Mouse (Mus musculus) gastrocnemius, postnatal 36 days (tissue): Measurements from ENCODE around the gene Dpp9. TPM values are rescaled to one million over a fixed set of nuclear protein-coding genes. Genes with fewer than 3 reads are reported as not detected.

Experiments used
- DNase-seq, 2 experiments: peaks; one replicate each; pipeline ENCODE4 v3.0.0; 2022
- intact Hi-C: fragments of 180-260 bp; cut with DNase I; formaldehyde crosslinking; loops from one replicate; pipeline ENCODE4 v1.15.1; 2025
- total RNA-seq, 2 experiments: library from RNA; stranded (reverse); gene quantifications; 2 replicates each; pipeline ENCODE4 v1.2.3; 2021

Gene Dpp9
- total RNA-seq, 2 experiments from 2014 or later, result 31.6 to 32.2 TPM

DNA sequence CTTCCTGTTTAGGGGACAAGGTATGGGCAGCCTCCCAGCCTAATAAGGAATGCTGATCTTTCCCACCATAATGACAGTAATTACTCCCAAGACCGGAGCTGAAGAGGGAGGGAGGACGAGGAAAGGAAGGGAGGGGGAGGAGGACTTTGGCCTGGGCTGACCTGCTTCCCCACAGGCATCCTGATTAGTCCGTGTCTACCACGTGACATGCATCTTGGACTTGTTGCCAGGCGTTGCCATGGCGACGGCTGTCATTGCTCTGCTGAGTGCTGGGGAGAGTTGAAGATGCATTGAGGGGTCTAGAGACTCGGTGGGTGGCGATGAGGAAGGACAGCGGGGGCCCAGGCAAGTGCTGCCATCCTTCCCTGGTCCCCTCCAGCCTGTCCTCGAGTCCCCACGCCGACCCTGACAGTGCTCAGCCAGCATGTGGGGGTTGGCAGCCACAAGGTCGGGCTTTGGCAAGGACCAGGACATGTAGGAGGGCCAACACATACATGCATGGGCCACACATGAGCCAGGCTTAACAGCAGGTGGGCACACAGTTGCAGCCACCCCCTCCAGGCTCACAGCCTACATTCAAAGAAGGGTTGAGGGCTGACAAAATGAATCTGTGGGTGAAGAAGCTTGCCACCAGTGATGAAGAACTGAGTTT lies 15.2 kb upstream of the Dpp9 start:
- intact Hi-C loops, result no loop called here
- DNase-seq, result no peak

DNA sequence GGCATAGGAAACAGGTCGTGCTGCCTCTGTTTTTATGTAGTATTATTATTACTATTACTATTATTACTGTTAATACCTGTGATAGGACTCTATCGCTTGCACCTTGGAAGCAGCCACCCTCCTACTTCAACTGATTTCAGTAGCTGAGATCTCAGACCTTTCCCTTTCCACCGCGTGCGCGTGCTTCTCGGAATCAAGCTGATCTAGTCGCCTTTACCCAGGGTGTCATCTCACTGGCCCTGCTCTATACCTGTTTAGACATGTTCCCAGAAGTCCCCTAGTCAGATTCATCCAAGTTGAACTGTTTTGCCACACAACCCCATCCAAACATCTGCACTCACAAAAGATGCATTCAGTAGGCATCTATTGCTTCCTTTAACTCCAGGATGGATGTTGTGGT lies 14.7 kb upstream of the Dpp9 start:
- DNase-seq, result no peak
- intact Hi-C loops, result no loop called here

DNA sequence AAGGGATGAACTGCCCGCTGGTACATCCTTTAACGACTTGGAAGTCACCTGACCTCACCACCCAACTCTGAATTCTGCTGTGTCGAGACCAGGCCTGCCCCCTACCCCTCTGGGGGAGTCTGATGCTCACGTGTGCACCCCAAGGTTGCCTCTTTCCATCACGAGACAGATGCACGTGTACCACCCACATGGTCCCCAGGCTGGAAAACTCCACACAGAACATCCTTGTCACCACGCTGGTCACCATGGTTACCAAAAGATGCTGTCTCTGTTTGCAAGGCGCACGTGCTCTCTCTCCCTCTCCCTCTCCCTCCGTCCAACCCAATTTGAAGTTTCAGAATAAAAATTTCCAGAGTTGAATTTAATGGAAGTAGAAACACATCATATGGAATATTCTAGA lies 11.2 kb upstream of the Dpp9 start:
- intact Hi-C loops, result no loop called here

DNA sequence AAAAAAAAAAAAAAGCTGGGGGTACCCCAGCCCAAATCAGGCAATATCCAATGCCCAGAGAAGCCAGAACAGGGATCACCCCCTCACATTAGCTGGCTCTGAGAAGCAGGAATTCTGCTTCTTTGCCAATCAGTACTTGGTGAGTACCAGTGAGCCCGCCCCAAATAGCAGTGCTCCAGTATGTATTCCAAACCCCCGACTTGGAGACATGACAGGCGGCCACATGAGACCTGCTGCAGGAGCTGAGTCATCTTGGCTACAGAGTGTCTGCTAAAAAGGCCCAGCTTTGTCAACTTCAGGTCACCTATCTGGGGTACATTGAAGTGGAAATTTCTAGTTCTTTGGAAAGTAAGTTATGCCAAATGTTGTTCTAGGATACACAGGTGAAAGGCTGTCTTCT lies 7.9 kb upstream of the Dpp9 start:
- no peak for DNase-seq
- intact Hi-C loops, result no loop called here

More for the DNA sequence above, 11.2 kb upstream of the Dpp9 start:
- no peak for DNase-seq

DNA sequence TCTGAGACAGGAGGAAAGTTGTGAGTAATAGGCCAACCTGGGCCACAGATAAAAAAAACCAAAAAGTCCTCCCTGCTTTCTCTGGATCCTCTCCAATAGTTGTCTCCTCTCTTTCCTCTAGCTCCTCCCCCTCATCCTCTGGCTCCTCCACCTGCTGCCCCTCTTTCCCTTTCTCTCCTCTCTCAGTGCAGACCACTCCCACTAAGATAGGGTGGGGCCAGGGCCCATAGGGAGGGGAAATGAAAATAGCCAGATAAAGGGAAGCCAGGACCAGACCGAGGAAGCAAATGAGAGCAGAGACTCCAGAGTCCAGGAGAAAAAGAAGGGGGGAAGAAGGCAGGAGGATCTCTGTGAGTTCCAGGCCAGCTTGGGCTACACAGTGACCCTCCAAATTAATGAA lies 6.2 kb upstream of the Dpp9 start:
- no peak for DNase-seq
- intact Hi-C loops, result no loop called here

DNA sequence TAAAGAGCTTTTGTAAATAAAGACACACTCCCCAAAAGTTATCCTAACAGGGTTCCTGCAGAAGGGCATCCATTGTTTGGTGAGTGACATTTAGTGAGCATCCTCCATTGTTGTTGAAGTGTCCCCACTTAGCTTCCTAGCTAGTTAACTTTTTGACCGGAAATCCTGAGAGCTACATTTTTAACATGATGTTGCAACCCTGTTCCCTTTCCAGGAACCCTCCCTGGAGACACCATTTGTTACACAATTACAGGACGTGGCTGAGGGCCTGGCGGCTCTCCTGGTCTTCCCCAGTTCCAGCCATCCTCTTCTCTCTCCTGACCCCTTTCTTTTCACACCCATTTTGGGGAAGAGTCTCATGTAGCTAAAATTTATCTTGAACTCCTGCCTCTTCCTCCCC lies 1.1 kb upstream of the Dpp9 start:
- peak in 1 of 2 experiments; percentile 72 for DNase-seq
- intact Hi-C loops, result loop anchor here (5.0 kb wide), 1 partner anchor 32 kb away; no protein-coding TSS in a partner anchor

DNA sequence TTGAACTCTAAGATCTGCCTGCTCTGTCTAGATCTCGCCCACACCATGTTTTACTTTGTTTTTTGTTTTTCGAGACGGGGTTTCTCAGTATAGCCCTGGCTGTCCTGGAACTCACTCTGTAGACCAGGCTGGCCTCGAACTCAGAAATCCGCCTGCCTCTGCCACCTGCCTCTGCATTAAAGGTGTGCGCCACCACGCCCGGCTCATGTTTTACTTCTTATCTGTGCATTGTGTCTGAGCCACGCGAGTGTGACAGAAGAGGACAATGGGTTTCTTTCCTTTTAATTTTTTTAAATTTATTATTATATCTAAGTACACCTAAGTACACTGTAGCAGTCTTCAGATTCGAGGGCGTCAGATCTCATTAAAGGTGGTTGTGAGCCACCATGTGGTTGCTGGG lies 546 bp upstream of the Dpp9 start:
- intact Hi-C loops, result loop anchor here (5.0 kb wide), 1 partner anchor 33 kb away; no protein-coding TSS in a partner anchor
- DNase-seq, result no peak

DNA sequence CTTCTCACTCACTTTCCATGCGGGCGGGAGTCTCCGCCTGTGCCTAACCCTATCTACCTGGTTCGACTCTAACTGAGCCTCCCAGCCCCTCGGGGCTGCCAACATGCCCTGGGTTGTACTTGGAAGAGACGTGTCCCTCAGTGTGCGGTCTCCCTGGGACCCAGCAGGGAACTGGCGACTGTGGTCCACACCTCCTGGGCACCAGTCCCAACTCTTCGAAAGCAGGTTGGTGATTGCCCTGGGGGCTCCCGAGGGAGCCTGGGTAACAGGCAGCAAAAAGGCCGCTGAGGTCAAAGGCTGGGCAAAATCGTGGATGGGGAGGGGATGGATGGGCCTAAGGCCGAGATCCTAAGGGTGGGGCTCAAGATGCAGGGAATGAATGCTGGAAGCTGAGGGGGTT lies 1.0 kb downstream of the Dpp9 start:
- intact Hi-C loops, result loop anchor here (5.0 kb wide), 1 partner anchor 35 kb away; no protein-coding TSS in a partner anchor
- DNase-seq, result no peak

DNA sequence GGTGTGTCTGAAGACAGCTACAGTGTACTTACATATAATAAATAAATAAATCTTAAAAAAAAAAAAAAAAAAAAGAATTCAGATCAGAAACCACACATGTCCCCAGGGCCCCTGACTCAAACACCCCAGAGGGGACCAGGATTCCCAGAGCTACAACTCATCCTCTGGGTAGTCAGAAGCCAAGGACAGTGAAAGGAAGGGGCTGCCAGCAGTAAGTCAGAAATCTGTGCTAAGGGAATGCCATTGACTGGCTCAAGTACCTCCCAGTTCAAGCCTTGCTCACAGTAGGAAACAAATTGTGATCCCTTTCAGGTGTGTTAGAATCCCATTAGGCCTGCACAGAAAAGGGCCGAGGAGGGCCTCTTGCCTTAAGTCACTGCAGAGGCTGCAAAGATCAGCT lies 4.5 kb downstream of the Dpp9 start:
- DNase-seq, result no peak
- intact Hi-C loops, result no loop called here

DNA sequence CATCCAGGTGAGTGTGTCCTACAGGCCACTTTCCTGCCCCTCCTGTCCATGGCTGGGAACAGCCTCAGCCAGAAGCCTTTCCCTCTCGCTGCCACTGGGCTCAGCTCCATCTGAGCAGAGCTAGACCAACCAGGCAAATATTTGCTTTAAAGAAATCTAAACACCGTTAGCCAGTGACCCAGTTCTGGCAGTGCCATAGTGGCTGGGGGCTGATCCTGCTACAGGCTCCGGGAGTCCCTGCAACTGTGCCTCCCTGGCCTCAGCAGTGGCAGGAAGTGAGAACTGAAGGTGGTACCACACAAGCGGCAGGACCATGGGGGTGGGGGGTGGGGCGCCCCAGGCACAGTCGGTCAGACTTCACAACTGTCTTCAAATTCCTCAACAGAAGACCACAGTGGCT lies 6.0 kb downstream of the Dpp9 start:
- no peak for DNase-seq
- intact Hi-C loops, result no loop called here

DNA sequence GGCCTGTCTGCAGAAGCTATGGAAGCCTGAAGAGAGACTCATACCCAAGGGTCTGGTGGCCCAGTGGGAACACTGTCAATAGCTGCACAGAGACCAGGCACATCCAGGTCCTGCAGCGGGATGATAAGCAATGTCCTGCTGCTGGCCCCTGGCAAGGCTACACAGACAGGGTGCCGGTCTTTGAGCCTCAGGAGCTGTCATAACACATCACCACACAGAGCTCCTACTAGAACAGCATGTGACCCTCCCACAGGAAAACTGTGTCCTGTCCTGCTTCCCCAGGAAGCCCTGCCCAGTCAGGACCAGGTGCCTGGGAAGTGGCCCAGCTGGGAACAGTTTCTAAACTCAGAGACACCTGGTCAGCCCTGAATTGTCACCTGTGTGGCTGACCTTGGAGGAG lies 7.6 kb downstream of the Dpp9 start:
- intact Hi-C loops, result no loop called here
- DNase-seq, result no peak

DNA sequence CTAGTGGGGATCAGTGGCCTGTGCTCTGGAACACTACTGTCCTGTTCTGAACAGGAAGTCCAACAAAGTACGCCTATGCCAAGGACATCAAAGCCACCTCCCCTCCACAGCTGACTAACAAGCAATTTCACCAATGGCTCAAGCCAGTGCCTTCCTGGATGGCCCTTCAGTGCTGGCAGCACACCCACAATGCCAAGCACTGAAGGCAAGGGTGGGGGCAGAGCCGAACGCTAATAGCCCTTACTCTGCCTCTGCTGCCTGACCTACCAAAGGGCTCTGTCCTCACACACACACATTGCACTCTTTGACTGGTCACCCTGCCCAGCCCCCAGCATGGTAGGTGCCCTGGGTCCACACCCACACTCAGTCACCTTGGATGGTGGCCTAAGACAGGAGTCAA lies 9.9 kb downstream of the Dpp9 start:
- intact Hi-C loops, result loop anchor here (5.0 kb wide), 1 partner anchor 98 kb away; no protein-coding TSS in a partner anchor
- DNase-seq, result no peak

DNA sequence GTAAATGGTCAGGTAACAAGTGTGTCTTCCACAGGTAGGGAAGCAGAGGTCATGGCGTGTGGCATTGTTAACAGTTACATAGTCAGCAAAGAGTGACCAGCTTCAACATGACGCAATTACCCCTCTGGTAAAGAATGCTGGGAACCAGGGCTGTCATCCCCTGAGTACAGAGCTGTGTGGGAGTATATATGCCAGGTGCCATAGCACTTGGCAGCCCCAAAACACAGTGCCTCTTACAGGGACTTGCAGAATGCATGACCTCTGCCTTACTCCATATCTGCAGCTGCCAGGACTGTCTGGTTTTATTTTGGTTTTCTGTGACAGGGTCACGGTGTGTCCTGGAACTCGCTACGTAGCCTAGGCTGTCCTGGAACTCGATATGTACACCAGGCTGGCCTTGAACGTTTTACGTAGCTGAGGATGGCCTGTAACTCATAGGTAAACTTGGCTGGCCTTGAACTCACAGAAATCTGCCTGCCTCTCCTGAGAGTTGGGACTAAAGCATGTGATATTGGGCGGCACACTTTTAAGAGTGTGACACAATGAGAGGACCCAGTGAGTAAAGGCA lies 10.7 kb downstream of the Dpp9 start:
- intact Hi-C loops, result loop anchor here (5.0 kb wide), 1 partner anchor 99 kb away; no protein-coding TSS in a partner anchor
- no peak for DNase-seq

DNA sequence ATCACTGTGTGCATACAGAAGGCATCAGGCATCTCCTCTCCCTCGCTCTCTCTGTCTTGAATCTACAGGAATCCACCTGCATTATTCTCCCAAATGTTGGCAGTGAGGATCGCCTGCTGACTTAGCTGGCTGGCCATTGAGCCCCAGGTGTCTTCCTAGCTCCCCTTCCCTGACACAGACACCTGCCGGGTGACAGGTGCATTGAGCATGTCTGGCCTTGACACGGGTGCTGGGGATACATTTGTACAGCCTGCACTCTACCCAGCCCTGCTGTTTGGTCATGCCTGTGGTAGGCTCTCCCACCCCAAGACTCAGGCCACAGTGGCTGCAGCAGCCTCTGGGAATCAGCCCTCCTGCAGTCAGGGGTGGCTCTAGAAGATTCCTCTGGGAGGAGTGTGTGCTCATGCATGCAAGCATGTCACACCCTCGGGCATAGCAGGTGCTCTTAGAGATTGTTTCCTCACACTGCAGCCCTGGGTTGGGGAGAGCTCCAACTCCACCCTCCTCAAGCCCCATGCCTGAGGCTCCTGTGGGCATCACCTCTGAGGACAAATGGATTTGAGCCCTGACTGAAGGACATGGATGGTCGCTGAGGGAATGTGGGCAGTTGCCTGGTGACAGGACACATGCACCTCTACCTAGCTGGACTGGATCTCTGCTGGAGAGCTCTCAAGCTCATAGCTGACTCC lies 11.6 kb downstream of the Dpp9 start:
- DNase-seq, result no peak
- intact Hi-C loops, result loop anchor here (5.0 kb wide), 1 partner anchor 100 kb away; no protein-coding TSS in a partner anchor

DNA sequence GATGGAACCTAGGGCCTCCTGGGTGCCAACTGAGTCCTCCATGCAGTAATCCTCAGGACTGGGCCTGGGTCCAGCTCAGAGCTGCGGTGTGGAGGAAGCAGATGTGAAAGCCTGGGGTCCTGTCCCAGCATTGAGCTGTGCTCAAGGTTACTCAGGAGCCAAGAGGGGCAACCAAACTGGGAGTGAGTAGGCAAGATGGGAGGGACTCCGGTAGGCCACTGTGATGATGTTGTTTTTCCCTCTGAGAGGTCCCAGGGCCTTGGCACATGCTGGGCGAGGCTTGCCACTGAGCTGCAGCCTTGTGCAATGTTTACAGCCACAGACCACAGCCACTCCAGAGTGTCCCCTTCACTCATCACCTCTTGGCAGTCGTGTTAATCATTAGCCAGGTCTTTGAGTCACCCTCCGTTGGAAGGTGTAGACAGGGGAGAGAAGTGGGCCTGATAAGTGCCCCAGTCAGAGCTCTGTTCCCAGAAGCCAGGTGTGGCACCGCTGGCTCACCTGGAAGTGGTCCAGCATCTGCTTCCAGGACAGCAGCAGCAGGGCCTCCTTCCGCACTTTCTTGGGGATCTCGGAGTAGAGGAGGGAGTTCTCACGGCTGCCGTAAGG lies 12.3 kb downstream of the Dpp9 start:
- no peak for DNase-seq
- intact Hi-C loops, result loop anchor here (5.0 kb wide), 1 partner anchor 101 kb away; no protein-coding TSS in a partner anchor

DNA sequence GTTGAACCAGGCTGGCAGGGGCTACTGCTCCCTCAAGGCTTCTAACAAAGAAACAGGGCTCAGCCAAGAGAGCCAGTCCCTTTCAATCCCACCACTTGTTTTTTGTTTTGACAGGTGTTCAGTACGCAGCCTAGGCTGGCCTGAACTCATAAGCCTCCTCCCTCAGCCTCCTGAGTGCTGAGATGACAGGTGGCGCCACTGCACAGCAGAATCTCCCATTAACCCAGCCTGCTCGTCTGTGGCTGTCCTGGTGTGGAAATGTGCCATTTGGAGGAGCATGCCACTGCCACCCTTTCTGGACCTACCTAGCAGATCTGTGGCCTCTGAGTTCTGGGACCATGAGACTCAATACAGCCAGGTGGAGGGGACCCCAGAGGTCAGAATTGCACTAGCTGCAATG lies 15.0 kb downstream of the Dpp9 start:
- no peak for DNase-seq
- intact Hi-C loops, result loop anchor here (5.0 kb wide), 1 partner anchor 49 kb away; no protein-coding TSS in a partner anchor

DNA sequence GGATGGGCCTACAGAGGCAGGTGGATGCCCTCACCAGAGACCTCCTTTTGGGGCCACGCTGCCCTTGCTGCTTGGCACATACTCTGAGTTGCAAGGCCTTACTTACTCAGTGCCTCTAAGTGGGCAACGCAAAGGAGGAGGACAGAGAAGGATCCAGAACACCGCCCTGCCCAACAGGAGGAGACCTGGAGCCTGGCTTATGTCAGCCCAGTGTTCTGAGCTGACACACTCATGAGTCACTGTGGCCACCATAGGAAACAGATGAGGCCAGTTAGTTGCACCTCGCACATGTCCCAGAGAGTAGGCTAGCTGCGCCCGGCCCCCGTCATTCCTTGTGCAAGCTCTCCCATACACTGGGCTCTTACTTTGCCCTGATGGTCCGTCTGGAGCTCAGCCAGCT lies 16.2 kb downstream of the Dpp9 start:
- DNase-seq, result no peak
- intact Hi-C loops, result loop anchor here (5.0 kb wide), 1 partner anchor 50 kb away; no protein-coding TSS in a partner anchor

DNA sequence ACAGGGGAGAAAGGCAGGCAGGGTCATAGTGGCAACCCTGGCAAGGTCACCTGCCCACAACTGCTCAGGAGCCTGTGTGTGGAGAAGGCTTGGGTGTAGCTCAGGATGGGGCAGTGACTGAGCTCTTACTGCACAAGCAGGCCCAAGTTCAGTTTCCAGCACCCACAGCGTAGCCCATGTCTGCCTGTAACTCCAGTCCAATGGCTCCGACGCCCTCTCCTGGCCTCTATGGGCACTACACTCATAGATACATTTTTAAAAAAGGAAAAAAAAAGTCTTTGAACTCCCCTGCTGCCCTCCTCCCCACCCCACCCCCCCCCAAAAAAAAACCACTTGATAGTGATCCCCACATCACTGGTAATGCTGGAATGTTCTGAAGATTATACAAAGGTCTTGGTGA lies 17.1 kb downstream of the Dpp9 start:
- intact Hi-C loops, result loop anchor here (5.0 kb wide), 1 partner anchor 51 kb away; no protein-coding TSS in a partner anchor
- DNase-seq, result no peak

DNA sequence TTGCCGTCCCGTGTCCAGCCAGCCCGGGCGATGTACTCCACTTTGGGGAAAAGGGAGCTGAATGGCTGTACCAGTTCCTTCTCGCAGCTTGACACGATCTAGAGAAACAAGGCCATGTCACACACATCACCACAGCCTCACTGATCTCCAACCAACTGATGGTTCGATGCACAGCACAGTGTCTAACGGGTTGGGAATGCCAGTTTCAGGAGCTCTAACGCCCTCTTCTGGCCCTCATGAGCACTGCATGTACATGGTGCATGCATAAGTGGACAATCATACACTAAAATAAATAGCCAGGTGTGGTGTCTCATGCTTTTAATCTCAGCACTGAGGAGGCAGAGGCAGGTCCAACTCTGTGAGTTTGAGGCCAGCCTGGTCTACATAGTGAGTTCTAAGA lies 18.1 kb downstream of the Dpp9 start:
- intact Hi-C loops, result loop anchor here (5.0 kb wide), 1 partner anchor 52 kb away; no protein-coding TSS in a partner anchor
- DNase-seq, result no peak

DNA sequence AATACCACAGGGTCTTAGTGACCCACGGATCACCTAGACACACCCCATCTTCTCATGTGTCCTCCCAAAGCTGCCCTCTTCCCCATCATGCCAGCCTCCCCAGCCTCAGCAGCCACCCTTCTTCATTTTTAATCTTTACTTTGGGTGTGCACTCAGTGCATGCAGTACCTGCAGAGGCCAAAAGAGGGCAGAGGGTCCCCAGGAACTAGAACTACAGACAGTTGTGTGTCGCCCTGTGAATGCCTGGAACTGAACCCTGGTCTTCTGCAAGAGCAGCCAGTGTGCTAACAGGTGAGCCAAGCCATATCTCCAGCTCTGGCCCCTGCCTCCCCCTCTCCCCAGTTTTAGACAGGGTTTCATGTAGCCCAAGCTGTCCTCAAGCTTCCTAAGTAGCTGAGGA lies 21.8 kb downstream of the Dpp9 start:
- intact Hi-C loops, result no loop called here

DNA sequence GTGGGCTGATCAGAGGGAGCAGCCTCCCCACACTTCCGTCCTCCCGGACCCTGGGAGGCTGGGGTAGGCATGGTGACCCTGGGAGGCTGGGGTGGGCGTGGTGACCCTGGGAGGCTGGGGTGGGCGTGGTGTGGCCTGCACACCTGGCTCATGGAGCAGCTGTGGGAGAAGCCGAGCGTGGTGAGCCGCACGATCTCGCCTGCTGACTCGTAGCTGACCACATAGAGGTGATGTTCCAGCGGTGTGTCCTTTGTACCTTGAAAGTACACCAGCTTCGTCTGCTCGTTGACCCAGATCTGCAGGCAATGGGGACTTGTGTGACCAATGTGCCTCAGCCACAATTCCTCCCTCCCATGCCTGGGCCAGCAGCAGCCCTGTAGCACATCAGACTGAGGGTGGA lies 23.9 kb downstream of the Dpp9 start:
- no peak for DNase-seq
- intact Hi-C loops, result no loop called here

More for the DNA sequence above, 21.8 kb downstream of the Dpp9 start:
- no peak for DNase-seq
